Mouse (Mus musculus): Measurements from ENCODE around the gene Tmem115.

DNA sequence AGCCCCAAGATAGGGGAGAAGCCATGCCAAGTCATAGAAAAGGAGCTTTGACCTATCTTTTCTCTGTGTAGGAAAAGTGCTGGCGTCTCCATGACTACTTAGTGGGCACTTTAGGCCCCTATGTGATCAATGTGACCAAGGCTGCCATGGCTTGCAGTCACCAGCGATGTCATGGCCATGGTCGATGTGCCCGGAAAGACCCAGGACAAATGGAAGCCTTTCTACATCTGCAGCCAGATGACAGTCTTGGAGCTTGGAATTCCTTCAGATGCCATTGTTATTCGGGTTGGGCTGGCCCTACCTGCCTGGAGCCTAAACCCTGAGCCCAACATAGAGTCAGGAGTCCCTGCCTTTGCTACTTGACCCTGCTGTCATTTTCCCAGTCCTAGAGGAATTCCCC is 52.8 kb downstream of the Tmem115 start:
- TF ChIP-seq CTCF (IDR thresholded peaks at IDR 0.05; ENCODE audit: low read depth, low read length) (no peak), POLR2A (IDR thresholded peaks at IDR 0.05; ENCODE audit: extremely low read depth, insufficient read depth, low read length) (no peak)

Data from liver, adult 2 months (tissue).